Mouse (Mus musculus): ENCODE results near the gene Epop. TPM values are rescaled to one million over a fixed set of nuclear protein-coding genes. Genes with fewer than 3 reads are reported as not detected.

Epop gene
- total RNA-seq, 2 experiments from 2014 or later, result 5.6 to 6.3 TPM

DNA sequence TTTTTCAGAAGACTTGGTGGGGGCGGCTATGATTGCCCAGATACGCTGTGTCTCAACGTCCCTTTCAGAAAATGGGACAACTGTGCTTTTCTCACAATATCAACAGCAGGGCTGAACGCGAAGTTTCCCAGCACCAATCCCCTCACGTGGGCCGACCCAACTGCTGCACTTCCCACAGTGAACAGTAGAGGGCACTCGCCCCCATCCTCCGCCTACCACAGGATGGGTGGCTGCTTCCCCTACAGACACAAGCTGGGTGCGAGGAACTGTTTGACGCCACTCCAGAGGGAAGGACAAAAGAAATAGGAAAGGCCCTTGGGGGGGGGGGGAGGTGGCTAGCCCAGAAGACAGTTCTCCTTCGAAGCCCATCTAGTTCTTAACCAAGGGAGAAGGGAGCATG lies 2.4 kb upstream of the Epop start:
- intact Hi-C loops (cut with DNase I), result loop anchor here (5.0 kb wide), 1 partner anchor 55 kb away; the partner anchor contains the start of gene Cisd3
- peak; percentile 82 for DNase-seq

GRCm38 (mm10) chr11:97631500-97631899 lies 2.0 kb upstream of the Epop start:
- DNase-seq, result no peak
- intact Hi-C loops (cut with DNase I), result loop anchor here (5.0 kb wide), 1 partner anchor 56 kb away; the partner anchor contains the start of gene Cisd3

GRCm38 (mm10) chr11:97631046-97631445 lies 1.5 kb upstream of the Epop start:
- intact Hi-C loops (cut with DNase I), result loop anchor here (5.0 kb wide), 1 partner anchor 56 kb away; the partner anchor contains the start of gene Cisd3
- no peak for DNase-seq

DNA sequence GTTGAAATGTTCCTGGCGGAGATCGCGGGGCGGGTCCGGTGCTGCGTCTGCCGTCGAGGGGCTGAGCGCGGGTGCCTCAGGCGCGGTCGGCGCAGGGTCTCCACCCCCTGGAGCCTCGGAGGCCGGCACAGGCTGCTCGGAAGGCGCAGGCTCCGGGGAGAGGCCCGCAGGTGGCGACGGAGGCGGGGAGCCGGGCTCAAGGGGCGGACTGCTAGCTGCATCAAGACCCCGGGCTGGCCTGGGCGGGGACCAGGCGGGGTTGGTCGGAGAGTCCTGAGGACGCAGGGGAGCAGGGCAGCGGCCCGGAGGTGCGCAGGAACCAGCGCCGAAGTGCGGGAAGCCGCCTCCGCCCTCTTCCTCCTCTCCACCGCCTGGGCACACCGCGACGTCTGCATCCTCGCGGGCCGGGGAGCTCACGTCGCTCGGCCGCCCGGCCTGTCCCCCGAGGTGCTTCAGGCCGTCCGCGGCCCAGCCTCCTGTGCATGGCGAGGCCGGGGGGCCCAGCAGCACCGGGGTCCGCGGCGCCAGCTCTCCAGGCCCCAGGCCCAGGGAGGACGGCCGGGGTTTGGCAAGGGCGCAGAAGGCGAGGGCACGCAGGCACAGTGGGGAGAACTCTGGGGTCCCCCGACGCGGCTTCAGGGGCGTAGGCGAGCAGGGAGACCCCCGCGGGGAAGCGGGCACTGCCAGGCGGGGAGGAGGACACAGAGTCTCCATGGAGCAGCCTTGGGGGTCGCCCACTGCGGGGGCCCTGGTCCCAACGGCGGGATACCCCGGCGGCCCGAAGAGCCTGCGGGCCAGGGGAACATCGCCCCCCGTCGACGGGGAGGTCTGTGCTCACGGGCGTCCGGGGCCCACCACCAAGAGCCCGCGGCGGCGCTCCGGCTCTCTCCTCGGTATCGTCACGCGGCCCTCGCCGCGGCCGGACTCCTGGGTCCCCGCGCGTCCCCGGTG lies 659 bp downstream of the Epop start:
- intact Hi-C loops (cut with DNase I), result no loop called here
- peak; percentile 39 for DNase-seq

GRCm38 (mm10) chr11:97628303-97628567 lies 1.3 kb downstream of the Epop start:
- intact Hi-C loops (cut with DNase I), result no loop called here
- DNase-seq, result no peak

- intact Hi-C loops (cut with DNase I), result no loop called here
- DNase-seq, result no peak
These were observed 1.8 kb downstream of the Epop start for GRCm38 (mm10) chr11:97627556-97628302.

DNA sequence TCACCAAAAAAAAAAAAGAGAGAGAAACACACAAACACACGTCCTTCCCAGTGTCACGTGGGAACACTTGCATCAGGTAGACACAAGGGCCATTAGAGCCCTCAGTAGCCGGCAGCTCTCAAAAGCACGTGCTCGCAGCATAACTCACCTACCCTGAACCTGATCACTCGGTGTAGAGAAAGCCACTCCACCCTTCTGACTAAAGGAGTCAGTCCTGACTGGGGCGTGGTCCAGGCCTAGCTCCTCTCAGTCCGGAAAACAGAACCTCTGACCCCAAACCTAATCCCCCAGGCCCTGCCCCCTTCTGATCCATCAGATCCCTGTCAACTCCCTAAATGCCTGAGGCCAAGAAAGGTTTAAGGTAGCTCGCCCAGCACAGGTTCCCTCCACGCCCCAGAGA lies 2.7 kb downstream of the Epop start:
- intact Hi-C loops (cut with DNase I), result no loop called here
- no peak for DNase-seq

DNA sequence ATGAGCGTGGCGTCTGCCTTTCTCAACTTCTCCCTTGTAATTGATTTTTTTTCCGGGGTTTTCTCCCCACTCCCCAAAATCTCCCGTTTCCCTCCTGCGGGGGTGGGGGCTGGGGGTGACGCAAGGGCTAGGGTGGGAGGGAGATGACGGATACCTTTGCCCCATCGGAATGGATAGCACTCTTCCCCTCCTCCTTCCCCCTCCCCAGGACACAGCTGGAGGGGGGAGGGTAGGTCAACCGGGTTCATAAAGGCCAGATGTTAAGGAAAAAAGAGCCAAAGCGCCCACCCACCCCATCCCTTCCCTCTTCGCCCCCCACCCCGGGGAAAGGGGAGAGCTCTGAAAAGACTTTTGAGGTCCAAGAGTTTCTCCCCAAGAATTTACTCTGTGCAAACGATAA lies 3.1 kb downstream of the Epop start:
- intact Hi-C loops (cut with DNase I), result no loop called here
- DNase-seq, result no peak

GRCm38 (mm10) chr11:97625551-97625950 lies 4.0 kb downstream of the Epop start:
- DNase-seq, result no peak
- intact Hi-C loops (cut with DNase I), result no loop called here

DNA sequence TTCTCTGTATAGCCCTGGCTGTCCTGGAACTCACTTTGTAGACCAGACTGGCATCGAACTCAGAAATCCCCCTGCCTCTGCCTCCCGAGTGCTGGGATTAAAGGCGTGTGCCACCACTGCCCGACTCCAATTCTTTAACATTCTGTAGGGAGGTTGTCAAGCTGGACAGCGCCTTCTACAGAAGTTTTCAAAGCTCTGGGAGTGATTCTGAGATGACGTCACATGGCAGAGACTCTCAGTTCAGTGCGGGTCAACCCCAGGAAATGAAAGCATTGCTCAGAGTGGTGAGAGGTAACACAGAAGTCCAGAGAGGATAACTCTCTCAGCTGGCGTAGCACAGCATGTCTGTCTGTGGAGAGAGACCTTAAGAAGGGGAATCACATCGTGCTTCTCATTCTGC lies 6.3 kb downstream of the Epop start:
- no peak for DNase-seq
- intact Hi-C loops (cut with DNase I), result loop anchor here (5.0 kb wide), 2 partner anchors 91 to 136 kb away; no protein-coding TSS in a partner anchor

DNA sequence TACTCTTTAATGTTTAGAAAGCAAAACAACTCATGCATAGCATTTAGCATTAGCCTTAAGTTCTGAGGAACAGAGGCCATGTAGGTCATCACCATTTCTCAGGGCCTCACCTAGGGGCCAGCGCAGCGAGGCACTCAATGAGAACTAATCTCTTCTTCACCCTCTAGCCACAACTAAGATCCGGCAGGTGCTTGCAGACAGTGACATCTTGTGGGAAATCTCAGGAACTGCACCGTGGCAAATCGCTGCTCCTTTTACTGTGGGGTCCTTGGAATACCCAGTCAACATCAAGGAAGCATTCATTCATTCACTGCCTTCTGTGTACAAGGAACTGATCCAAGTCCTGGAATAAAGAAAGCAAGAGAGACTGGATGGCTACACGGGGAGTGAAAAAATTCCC lies 7.1 kb downstream of the Epop start:
- peak; percentile 64 for DNase-seq
- intact Hi-C loops (cut with DNase I), result loop anchor here (5.0 kb wide), 2 partner anchors 90 to 135 kb away; no protein-coding TSS in a partner anchor

DNA sequence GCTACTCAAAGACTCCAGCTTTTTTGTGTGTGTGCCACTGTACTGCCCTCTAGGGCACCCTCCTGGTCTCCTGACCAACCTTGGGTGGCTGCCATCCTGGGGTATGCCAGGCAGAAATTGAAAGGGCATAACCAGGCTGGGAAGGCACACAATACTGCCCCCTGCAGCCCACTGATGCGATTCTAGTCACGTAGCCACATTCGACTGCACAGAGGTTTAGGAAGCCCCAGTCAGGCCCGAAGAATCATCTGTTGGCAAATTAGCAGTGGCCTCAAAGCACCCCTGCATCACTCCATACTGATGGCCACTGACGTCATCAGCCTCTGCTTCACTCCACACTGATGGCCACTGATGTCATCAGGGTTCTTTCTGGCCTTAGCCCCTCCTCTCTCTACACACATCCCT lies 10.1 kb downstream of the Epop start:
- intact Hi-C loops (cut with DNase I), result loop anchor here (5.0 kb wide), 1 partner anchor 42 kb away; the partner anchor contains the start of gene Srcin1

DNA sequence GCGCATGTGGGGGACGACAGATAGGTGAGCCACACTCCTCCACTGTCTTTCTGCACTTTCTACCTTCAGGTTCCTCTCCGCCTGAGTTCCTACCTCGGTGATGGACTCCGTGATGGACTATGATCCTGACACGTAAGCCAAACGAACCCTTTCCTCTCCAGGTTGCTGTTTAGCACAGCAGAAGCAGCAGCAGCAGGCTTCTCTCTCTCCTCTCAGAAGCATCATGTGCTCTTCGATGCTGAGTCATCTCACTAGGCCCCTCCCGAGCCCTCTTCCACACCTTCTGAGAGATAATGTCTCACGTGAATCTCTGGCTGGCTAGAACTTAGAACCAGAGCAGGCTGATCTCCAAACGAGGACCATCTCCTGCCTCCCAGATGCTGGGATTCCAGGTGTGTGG lies 11.1 kb downstream of the Epop start:
- intact Hi-C loops (cut with DNase I), result loop anchor here (5.0 kb wide), 1 partner anchor 41 kb away; the partner anchor contains the start of gene Srcin1
- no peak for DNase-seq

More for the DNA sequence above, 10.1 kb downstream of the Epop start:
- DNase-seq, result peak; percentile 97

DNA sequence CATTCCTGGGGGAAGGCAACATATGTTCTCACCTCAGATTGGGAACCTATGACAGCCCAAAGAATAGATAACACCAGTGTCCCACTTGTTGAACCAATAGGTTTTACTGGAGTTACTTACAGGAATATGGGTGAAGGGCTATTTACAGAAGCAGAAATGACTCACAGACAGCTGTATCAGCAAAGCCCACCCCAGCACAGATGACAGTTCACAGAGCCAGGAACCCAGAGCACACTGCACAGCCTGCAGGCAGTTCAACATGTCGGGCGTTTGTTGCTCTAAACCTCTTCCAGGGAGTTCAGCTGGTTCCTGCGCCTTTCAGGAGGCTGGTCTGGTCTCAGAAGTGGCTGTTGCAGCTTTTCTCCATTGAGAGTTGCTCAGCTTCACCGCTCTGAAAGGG lies 14.2 kb downstream of the Epop start:
- DNase-seq, result no peak
- intact Hi-C loops (cut with DNase I), result loop anchor here (5.0 kb wide), 1 partner anchor 38 kb away; the partner anchor contains the start of gene Srcin1

GRCm38 (mm10) chr11:97611076-97611475 lies 18.4 kb downstream of the Epop start:
- intact Hi-C loops (cut with DNase I), result no loop called here
- peak; percentile 25 for DNase-seq

GRCm38 (mm10) chr11:97609743-97610142 lies 19.8 kb downstream of the Epop start:
- intact Hi-C loops (cut with DNase I), result no loop called here
- DNase-seq, result no peak

DNA sequence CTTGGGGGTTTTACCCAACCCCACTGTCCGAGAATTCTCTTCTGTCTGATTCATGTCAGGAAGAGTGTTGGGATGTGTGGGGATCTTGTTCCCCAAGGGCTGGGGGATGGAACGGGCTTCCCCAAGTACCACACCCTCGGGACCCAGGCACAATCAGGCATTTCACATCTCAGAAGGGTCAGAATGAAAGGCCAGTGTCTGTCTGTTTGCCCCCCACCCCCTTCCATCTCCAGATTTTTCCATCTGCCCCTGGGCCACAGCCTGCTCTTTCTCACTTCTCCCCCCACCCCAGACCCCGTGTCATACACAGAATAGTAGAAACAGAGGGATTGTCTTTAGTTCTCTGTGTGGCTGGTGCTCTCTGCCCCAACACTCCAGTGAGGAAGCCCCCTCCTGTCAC lies 20.6 kb downstream of the Epop start:
- intact Hi-C loops (cut with DNase I), result no loop called here

DNA sequence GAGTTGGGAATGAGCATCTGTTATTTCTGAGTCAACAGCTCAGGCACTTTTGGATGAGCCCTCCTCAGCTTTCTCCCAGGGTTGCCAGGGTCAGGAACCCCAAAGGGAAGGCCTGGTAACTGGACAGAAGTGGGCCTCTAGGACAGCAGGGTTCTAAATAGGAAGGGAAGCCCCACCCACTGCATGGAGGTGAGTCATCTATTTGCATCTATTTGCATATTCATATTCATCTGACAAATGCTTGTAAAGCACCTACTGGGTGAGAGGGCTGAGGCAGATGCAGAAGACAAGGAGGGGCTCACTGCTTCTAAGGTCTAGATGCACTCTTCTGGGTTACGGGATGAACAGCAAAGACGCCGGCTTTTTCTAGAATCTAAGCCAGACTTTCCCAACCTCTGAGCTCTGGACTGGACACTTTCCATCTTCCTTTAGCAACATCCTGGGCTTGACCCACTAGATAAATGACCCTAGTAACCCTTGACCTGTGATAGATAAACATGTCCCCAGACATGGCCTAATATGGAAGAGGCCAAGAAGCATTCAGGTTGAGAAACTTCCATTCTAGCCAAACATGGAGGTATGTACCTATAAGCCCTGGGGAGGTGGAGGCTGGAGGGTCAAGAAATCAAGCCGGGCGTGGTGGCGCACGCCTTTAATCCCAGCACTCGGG lies 22.3 kb downstream of the Epop start:
- DNase-seq, result no peak
- intact Hi-C loops (cut with DNase I), result no loop called here

More for the DNA sequence above, 20.6 kb downstream of the Epop start:
- DNase-seq, result no peak

- DNase-seq, result no peak
- intact Hi-C loops (cut with DNase I), result no loop called here
These were observed 25.6 kb downstream of the Epop start for GRCm38 (mm10) chr11:97603891-97604290.

- intact Hi-C loops (cut with DNase I), result no loop called here
- no peak for DNase-seq
These were observed 27.3 kb downstream of the Epop start for GRCm38 (mm10) chr11:97602223-97602622.

DNA sequence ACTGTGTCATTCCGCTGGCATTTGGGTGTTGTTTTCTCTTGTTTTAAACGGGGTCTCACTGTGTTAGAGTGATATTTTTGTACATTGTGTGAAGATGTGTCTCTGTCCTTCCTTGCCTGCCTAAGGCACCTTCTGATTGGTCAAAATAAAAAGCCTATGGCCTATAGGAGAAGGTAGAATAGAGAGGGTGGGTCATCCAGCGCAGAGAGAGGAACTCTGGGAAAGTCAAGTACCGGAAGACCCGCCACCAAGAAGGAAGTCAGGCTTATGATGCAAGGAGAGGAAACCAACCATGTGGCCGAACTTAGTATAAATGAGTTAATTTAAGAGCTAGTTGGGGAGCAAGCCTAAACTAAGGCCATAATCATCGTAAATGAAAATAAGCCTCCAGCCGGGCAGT lies 30.4 kb downstream of the Epop start:
- no peak for DNase-seq
- intact Hi-C loops (cut with DNase I), result no loop called here

All from left cerebral cortex, postnatal 4 days (tissue).